Mouse (Mus musculus) myocyte (in vitro differentiated cells): ENCODE data around the gene Aox3. TPM values are rescaled to one million over a fixed set of nuclear protein-coding genes. Genes with fewer than 3 reads are reported as not detected.

Source experiments
- H3K27me3 ChIP-seq: one replicate; pipeline ENCODE4 v1.6.1; 2011; ENCODE audit not compliant: control insufficient read depth, insufficient read depth, insufficient read length
- H3K36me3 ChIP-seq: one replicate; pipeline ENCODE4 v1.6.1; 2011; ENCODE audit not compliant: control insufficient read depth, insufficient read depth
- H3K4me2 ChIP-seq: one replicate; pipeline ENCODE4 v1.6.1; 2011; ENCODE audit warnings: low read depth, control low read depth
- H3K4me3 ChIP-seq: one replicate; pipeline ENCODE4 v1.5.1; 2011; ENCODE audit warnings: mild to moderate bottlenecking, control low read depth, moderate library complexity
- H3K79me2 ChIP-seq: one replicate; pipeline ENCODE4 v1.6.1; 2011; ENCODE audit not compliant: control insufficient read depth, insufficient read depth
- H3ac ChIP-seq: one replicate; pipeline ENCODE4 v1.6.1; 2011; ENCODE audit not compliant: control insufficient read depth, insufficient read length
- CEBPB ChIP-seq: IDR thresholded peaks from 2 replicates; pipeline ENCODE4 v1.6.1; 2011; ENCODE audit warnings: mild to moderate bottlenecking, moderate library complexity; ENCODE audit not compliant: poor library complexity, insufficient read depth, severe bottlenecking
- E2F4 ChIP-seq: IDR thresholded peaks from one replicate; pipeline ENCODE4 v1.6.1; 2011; ENCODE audit warnings: mild to moderate bottlenecking, control low read depth, moderate library complexity; ENCODE audit not compliant: insufficient read depth
- MAX ChIP-seq: IDR thresholded peaks from one replicate; pipeline ENCODE4 v1.6.1; 2011; ENCODE audit warnings: low read depth, mild to moderate bottlenecking, control low read depth
- MYOD1 ChIP-seq, 3 experiments: IDR thresholded peaks; one replicate each; pipeline ENCODE4 v1.6.1; 2011; ENCODE audit warnings: control low read depth in 2 of 3, low read depth in 2 of 3, mild to moderate bottlenecking in 2 of 3, moderate library complexity in 1 of 3; ENCODE audit not compliant: insufficient read length in 2 of 3, control insufficient read depth in 1 of 3
- MYOG ChIP-seq, 3 experiments: IDR thresholded peaks; one replicate each; pipeline ENCODE4 v1.6.1; 2011; ENCODE audit warnings: control low read depth in 2 of 3, low read depth in 2 of 3, mild to moderate bottlenecking in 2 of 3; ENCODE audit not compliant: insufficient read length in 2 of 3, control insufficient read depth in 1 of 3, insufficient read depth in 1 of 3
- POLR2A ChIP-seq: IDR thresholded peaks from one replicate; pipeline ENCODE4 v1.6.1; 2011; ENCODE audit warnings: low read depth, mild to moderate bottlenecking, control low read depth, moderate library complexity; ENCODE audit not compliant: insufficient read length
- POLR2AphosphoS2 ChIP-seq: IDR thresholded peaks from one replicate; pipeline ENCODE4 v1.6.1; 2011; ENCODE audit warnings: low read depth, control low read depth; ENCODE audit not compliant: insufficient read length
- REST ChIP-seq: IDR thresholded peaks from one replicate; pipeline ENCODE4 v1.6.1; 2011; ENCODE audit warnings: mild to moderate bottlenecking, control low read depth, moderate library complexity; ENCODE audit not compliant: insufficient read depth, insufficient read length
- SRF ChIP-seq: IDR thresholded peaks from one replicate; pipeline ENCODE4 v1.6.1; 2011; ENCODE audit warnings: low read depth; ENCODE audit not compliant: control insufficient read depth, insufficient read length
- TCF12 ChIP-seq: IDR thresholded peaks from one replicate; pipeline ENCODE4 v1.6.1; 2011; ENCODE audit warnings: mild to moderate bottlenecking, control low read depth; ENCODE audit not compliant: poor library complexity, insufficient read depth, severe bottlenecking
- TCF3 ChIP-seq: IDR thresholded peaks from one replicate; pipeline ENCODE4 v1.6.1; 2011; ENCODE audit warnings: low read depth, control low read depth; ENCODE audit not compliant: insufficient read length
- USF1 ChIP-seq: IDR thresholded peaks from one replicate; pipeline ENCODE4 v1.6.1; 2011; ENCODE audit warnings: low read depth, mild to moderate bottlenecking, control low read depth, moderate library complexity
- polyA plus RNA-seq: library from polyadenylated mRNA; unstranded; fragments of >200 nt; fragmentation: generic; extraction: Trizol; gene quantifications from one replicate; pipeline ENCODE4 v1.2.1, GENCODE M21; 2012; ENCODE audit warnings: missing spikeins

Gene Aox3
- polyA plus RNA-seq, 1 experiment: not detected

- TF ChIP-seq CEBPB (no peak), TCF3 (no peak), REST (no peak), USF1 (no peak), MYOG (IDR thresholded peaks at IDR 0.05; ENCODE audit: control insufficient read depth in 1 of 3, insufficient read depth in 1 of 3, insufficient read length in 2 of 3, low read depth in 2 of 3) (no peak), E2F4 (no peak), MAX (no peak), POLR2A (no peak), TCF12 (no peak), SRF (no peak), POLR2AphosphoS2 (no peak), MYOD1 (IDR thresholded peaks at IDR 0.05; ENCODE audit: control insufficient read depth in 1 of 3, insufficient read length in 2 of 3, low read depth in 2 of 3) (no peak)
- no peaks in the 10 kb centered on the region for H3K36me3 ChIP-seq
- H3K4me2 ChIP-seq: no peak overlapping the region
- H3K4me3 ChIP-seq: no peak overlapping the region
- H3ac ChIP-seq: no peak overlapping the region
- H3K79me2 ChIP-seq: no peaks in the 10 kb centered on the region
- H3K27me3 ChIP-seq: no peaks in the 10 kb centered on the region
These were observed 27.7 kb downstream of the Aox3 start for GRCm38 (mm10) chr1:58140607-58141006.

GRCm38 (mm10) chr1:58144384-58145069 lies 31.6 kb downstream of the Aox3 start:
- TF ChIP-seq USF1 (no peak), TCF3 (no peak), TCF12 (no peak), MYOG (IDR thresholded peaks at IDR 0.05; ENCODE audit: control insufficient read depth in 1 of 3, insufficient read depth in 1 of 3, insufficient read length in 2 of 3, low read depth in 2 of 3) (no peak)
- Histone ChIP-seq H3ac (no peak overlapping the region), H3K27me3 (no peaks in the 10 kb centered on the region), H3K79me2 (no peaks in the 10 kb centered on the region), H3K4me2 (no peak overlapping the region), H3K36me3 (no peaks in the 10 kb centered on the region), H3K4me3 (no peak overlapping the region)

- Histone ChIP-seq H3K27me3 (no peaks in the 10 kb centered on the region), H3K4me2 (no peak overlapping the region), H3K36me3 (no peaks in the 10 kb centered on the region), H3ac (no peak overlapping the region), H3K4me3 (no peak overlapping the region), H3K79me2 (no peaks in the 10 kb centered on the region)
- TF ChIP-seq TCF12 (no peak), MAX (no peak), CEBPB (no peak), SRF (no peak), REST (no peak), MYOD1 (IDR thresholded peaks at IDR 0.05; ENCODE audit: control insufficient read depth in 1 of 3, insufficient read length in 2 of 3, low read depth in 2 of 3) (no peak), MYOG (IDR thresholded peaks at IDR 0.05; ENCODE audit: control insufficient read depth in 1 of 3, insufficient read depth in 1 of 3, insufficient read length in 2 of 3, low read depth in 2 of 3) (no peak)
These were observed 33.1 kb downstream of the Aox3 start for GRCm38 (mm10) chr1:58146026-58146425.

DNA sequence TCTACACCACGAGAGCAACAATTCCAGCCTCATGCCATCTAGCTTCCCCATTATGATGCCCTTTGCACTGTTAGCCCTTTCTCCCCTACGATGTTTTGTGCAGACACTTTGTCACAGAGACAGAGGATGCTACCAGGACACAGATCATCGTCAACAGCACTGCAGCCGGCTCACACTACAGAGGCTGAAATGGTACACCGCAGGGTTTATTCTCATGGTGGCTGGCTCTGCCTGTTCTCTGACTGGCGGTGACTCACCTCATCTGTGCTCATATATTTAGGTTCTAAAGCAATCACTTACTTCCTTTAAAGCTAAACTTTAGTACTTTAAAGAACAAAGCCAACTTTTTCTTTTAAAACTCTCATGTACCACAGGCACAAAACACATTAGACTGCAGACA lies 34.8 kb downstream of the Aox3 start:
- Histone ChIP-seq H3K27me3 (no peaks in the 10 kb centered on the region), H3K4me3 (no peak overlapping the region), H3K36me3 (no peaks in the 10 kb centered on the region), H3K4me2 (peak overlapping the region; percentile 27), H3ac (no peak overlapping the region), H3K79me2 (no peaks in the 10 kb centered on the region)
- TF ChIP-seq MAX: no peak
- TF ChIP-seq POLR2A: no peak
- TF ChIP-seq MYOG (IDR thresholded peaks at IDR 0.05; ENCODE audit: control insufficient read depth in 1 of 3, insufficient read depth in 1 of 3, insufficient read length in 2 of 3, low read depth in 2 of 3): no peak
- TF ChIP-seq POLR2AphosphoS2: no peak
- TF ChIP-seq TCF12: no peak
- no peak for TF ChIP-seq CEBPB
- TF ChIP-seq REST: no peak
- no peak for TF ChIP-seq E2F4
- TF ChIP-seq USF1: no peak
- TF ChIP-seq MYOD1 (IDR thresholded peaks at IDR 0.05; ENCODE audit: control insufficient read depth in 1 of 3, insufficient read length in 2 of 3, low read depth in 2 of 3): no peak
- TF ChIP-seq SRF: no peak
- no peak for TF ChIP-seq TCF3

GRCm38 (mm10) chr1:58152247-58152646 lies 39.3 kb downstream of the Aox3 start:
- no peak overlapping the region for H3K4me3 ChIP-seq
- no peak overlapping the region for H3ac ChIP-seq
- no peak for TF ChIP-seq MYOG (IDR thresholded peaks at IDR 0.05; ENCODE audit: control insufficient read depth in 1 of 3, insufficient read depth in 1 of 3, insufficient read length in 2 of 3, low read depth in 2 of 3)
- no peak for TF ChIP-seq TCF3
- no peaks in the 10 kb centered on the region for H3K79me2 ChIP-seq
- H3K27me3 ChIP-seq: no peaks in the 10 kb centered on the region
- no peaks in the 10 kb centered on the region for H3K36me3 ChIP-seq
- H3K4me2 ChIP-seq: peak overlapping the region; percentile 7
